Mouse (Mus musculus): ENCODE data around the gene Colec11.

DNA sequence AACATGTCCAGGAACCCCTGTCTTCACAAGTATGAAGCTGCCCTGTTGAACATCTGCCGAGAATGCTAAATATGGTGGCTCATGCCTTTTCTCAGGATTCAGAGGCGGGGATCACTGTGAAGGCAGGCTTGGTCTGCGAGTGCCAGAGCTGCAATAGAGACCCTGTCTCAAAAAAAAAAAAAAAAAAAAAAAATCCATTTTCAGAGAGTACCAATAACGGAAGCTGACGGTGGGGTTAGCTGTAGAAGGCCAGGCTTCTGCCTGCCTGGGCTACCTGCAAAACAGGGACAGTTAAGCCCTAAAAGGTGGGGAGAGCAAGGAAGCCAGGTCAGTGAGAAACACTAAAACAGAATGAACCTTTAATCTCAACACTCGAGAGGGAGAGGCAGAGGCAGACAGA, 13.4 kb upstream of the Colec11 start:
- no peak for TF ChIP-seq CTCF (IDR thresholded peaks at IDR 0.05; ENCODE audit: low read depth)
- TF ChIP-seq EP300 (IDR thresholded peaks at IDR 0.05; ENCODE audit: low read depth), result no peak

Data from liver, postnatal 0 days (tissue).